Mouse (Mus musculus) splenic B cell, adult 2 months (primary cell): ENCODE results near the gene Nhlrc1.

Source experiments
- DNase-seq: peaks from one replicate; pipeline ENCODE4 v3.0.0-alpha.2; 2011; ENCODE audit warnings: low read depth, low spot score
- H3K27me3 ChIP-seq: 2 replicates; pipeline ENCODE4 v1.6.1; 2012; ENCODE audit warnings: mild to moderate bottlenecking, low read length, moderate library complexity, mixed read lengths; ENCODE audit not compliant: control insufficient read depth, poor library complexity, insufficient read depth, severe bottlenecking
- H3K36me3 ChIP-seq: 2 replicates; pipeline ENCODE4 v1.6.1; 2012; ENCODE audit warnings: mild to moderate bottlenecking, low read length, moderate library complexity, mixed read lengths; ENCODE audit not compliant: control insufficient read depth, poor library complexity, insufficient read depth, severe bottlenecking

Gene Nhlrc1

DNA sequence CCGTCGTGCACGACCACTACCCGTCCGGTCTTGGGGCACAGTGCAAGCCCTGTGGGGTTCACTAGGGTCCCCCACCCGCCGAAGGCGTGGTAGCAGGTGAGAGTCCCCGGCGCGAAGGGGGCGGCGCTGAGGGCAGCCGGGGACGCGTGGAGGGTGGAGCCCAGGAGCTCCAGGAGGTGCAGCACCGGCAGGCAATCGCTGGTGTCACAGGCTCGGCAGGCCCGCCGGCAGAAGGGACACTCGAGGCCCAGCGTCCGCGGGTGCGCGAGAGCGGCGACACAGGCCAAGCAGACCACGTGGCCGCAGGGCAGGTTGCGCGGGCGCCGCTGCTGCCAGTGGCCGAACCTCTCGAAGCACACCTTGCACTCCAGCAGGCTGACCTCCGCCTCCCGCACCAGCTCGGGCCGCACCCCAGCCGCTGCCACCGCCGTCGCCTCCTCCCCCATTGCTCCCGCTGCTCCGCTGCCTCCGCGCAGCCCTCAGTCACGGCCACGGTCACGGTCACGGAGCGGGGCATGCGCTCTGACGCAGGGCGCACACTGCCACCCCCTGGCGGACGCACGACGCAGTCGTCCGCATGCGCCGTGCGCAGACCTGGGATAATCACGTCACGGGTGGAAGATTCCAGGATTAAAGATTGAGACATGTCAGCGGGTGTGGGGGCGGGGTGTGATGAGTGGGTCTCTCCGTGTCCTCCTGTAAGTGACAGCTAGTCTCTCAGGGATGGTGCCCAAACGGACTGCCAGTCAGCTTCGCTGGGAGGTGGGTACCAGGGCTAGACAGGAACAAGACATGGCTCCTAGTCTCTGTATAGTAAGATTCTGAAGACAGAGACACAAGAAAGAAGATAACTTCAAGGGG is at the start of gene Nhlrc1:
TSS of gene Nhlrc1 (minus strand) at position 517 of the 861 bp plus-strand sequence.
- DNase-seq, result peak; percentile 73

DNA sequence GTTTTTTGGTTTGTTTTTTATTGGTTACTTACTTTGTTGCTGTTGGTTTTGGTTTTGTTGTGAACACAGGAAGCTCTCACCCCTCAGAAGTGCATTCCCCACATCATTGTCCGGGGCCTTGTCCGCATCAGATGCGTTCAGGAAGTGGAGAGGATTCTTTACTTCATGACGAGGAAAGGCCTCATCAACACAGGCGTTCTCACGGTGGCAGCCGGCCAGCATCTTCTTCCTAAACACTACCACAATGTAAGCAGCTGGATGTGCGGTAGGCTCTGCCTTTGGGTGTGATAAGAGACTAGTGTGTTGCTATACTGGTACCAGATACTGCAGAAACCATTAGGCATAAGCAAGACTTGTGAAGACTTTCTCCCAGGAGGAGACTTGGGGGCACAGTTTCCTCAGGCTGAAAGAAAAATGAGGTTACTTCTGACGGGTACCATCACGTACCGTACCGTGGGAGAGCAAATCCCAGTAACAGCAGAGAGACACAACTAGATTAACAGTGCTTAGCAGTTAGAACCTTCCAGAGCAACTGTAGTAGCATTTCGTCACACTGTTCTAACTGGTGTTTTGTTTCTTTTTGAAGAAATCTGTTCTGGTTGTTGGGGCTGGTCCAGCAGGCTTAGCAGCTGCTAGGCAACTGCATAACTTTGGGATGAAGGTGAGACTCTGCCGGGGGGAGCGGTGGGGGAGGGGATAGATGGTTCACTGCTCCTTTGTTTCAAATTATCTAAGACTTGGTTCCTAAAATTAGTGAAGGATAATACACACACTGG is 49.5 kb upstream of the Nhlrc1 start:
- Histone ChIP-seq H3K27me3 (no peaks in the 10 kb centered on the region), H3K36me3 (peaks cover 5% of the 10 kb centered on the region; the same call in 1 of the 2 replicates)
- DNase-seq, result no peak

More for the DNA sequence above, at the start of gene Nhlrc1:
- no peaks in the 10 kb centered on the region for H3K36me3 ChIP-seq
- no peaks in the 10 kb centered on the region for H3K27me3 ChIP-seq

DNA sequence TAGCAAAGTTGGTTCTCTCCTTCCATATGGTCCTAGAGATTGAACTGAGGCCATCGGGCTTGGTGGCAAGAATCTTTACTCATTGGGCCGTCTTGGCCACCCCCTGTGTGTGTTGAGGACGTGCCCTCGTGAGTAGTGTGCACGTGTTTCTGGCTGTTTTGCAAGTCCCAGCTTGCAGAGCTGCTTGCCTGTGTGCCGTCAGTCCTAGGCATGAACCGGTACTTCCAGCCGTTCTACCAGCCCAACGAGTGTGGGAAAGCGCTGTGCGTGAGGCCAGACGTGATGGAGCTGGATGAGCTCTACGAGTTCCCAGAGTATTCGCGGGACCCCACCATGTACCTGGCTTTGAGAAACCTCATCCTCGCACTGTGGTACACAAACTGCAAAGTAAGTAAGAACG is 48.1 kb upstream of the Nhlrc1 start:
- no peak for DNase-seq
- peaks cover 7% of the 10 kb centered on the region; the same call in 1 of the 2 replicates for H3K36me3 ChIP-seq
- no peaks in the 10 kb centered on the region for H3K27me3 ChIP-seq

DNA sequence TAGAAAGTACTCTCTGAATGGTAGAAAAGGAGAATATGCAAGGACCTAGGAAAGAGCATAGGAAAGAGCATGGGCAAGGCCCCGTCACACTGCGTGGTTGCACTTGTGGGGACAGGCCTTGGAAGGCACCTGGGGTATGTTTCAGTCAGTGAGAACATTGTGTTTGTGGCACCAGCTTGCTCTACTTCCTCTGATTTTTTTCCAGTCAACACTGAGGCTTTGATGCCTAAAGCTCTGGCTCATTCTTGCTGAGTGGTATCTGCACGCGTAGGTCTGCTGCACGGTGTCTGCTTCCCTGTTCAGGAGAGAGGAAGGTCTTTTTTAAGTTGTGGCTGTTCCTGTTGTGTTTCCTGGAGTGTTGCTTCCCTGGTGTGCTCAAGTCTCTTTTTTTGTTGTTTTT is 42.1 kb upstream of the Nhlrc1 start:
- Histone ChIP-seq H3K36me3 (peaks cover 4% of the 10 kb centered on the region), H3K27me3 (no peaks in the 10 kb centered on the region)
- DNase-seq, result no peak

DNA sequence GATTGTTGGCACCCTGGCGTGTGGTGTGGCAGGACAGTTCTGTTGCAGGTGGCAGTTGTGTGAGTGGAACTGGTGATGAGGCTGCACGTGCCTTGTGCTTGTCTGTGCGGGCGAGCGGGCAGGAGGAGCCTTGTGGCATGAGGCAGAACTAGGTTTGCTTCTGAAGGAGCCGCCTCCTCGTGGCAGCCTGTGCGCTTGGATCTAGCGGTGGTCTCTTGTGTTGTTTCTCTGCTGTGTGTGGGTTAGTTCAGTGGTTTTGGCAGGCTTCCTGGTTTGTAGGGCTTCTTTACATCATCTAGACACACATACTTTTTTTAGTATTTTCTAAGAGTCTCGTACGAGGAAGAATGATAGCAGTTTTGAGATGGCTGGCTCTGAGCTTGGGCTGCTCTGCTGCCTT is 41.5 kb upstream of the Nhlrc1 start:
- DNase-seq, result peak; percentile 12
- Histone ChIP-seq H3K27me3 (no peaks in the 10 kb centered on the region), H3K36me3 (peaks cover 5% of the 10 kb centered on the region)

DNA sequence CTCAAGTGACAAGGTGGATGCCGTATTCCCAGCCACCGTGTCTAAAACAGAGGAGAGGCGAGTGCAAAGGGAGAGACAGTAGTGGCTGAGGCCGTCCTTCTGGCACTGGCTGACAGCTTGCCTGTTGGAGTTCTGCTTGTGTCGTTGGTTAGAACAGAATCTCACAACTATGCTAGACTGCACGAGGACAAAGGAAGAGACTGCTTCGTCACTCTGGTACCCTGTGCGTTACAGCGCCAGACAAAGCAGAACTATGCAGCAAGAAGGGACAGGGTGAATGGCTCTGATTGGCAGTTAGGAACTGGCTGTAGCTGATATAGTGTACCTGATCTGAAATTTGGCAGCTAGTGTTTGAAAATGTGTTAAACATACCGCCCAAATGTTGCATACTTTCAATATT is 39.3 kb upstream of the Nhlrc1 start:
- H3K27me3 ChIP-seq, result no peaks in the 10 kb centered on the region
- no peak for DNase-seq
- H3K36me3 ChIP-seq, result peaks cover 6% of the 10 kb centered on the region

DNA sequence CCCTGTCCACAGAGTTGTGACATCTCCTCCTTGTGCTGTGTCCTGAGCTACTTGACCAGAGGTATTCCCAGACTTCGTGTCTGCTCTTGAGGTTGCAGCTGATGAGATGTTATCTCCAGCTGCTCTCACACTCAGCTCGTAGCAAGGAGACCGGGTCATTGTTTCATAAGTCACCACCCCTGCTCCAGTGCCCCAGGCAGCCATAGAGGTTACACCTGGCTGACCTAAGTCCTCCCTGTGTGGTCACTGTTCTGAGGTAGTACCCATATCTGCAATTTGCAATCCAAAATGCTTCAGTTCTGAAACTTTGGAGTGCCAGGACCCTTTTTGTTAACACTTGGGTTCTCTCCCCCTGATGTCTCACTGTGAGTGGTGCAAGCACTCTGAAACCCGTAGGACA is 35.4 kb upstream of the Nhlrc1 start:
- H3K27me3 ChIP-seq, result no peaks in the 10 kb centered on the region
- H3K36me3 ChIP-seq, result peaks cover 5% of the 10 kb centered on the region
- no peak for DNase-seq

DNA sequence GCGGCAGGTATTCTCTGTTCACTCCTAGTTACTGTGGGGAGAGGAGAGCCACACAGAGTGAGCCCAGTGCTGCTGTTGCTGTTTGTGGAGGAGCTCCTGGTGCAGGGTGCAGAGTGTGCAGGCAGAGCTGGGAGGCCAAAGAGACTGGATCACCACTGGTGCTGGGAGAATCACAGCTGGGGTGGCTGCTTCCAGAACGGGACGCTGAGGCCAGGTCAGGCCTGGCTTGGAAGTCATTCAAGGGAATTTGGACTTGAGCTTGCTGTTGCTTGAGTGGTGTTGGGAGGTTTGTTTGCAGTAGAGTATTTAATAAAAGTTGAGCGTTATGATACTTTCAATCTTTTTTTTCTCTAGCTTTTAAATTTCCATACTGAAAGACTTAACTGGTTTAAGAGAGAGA is 33.3 kb upstream of the Nhlrc1 start:
- Histone ChIP-seq H3K27me3 (no peaks in the 10 kb centered on the region; the same call in 1 of the 2 replicates), H3K36me3 (peaks cover 5% of the 10 kb centered on the region)
- DNase-seq, result no peak

DNA sequence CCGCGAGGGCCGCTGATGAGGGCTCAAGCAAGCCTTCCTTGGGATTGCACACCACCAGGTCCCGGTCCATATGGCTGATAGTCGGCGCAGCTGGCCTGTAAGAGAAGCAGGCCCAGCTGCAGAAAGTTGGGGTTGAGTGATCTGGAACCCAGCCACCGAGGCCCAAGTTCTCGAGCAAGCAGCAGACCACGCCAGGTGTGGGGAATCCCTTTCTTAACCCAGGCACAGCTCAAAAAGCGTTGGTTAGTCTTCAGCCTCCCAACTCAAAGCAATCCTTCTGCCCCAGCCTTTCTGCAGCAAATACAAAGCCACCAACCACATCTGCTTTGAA is 29.9 kb upstream of the Nhlrc1 start, which contains the start of gene Tpmt:
TSS of gene Tpmt (minus strand) at position 121 of the 331 bp plus-strand sequence.
- Histone ChIP-seq H3K27me3 (no peaks in the 10 kb centered on the region; the same call in 1 of the 2 replicates), H3K36me3 (peaks cover 3% of the 10 kb centered on the region)
- DNase-seq, result peak; percentile 49

DNA sequence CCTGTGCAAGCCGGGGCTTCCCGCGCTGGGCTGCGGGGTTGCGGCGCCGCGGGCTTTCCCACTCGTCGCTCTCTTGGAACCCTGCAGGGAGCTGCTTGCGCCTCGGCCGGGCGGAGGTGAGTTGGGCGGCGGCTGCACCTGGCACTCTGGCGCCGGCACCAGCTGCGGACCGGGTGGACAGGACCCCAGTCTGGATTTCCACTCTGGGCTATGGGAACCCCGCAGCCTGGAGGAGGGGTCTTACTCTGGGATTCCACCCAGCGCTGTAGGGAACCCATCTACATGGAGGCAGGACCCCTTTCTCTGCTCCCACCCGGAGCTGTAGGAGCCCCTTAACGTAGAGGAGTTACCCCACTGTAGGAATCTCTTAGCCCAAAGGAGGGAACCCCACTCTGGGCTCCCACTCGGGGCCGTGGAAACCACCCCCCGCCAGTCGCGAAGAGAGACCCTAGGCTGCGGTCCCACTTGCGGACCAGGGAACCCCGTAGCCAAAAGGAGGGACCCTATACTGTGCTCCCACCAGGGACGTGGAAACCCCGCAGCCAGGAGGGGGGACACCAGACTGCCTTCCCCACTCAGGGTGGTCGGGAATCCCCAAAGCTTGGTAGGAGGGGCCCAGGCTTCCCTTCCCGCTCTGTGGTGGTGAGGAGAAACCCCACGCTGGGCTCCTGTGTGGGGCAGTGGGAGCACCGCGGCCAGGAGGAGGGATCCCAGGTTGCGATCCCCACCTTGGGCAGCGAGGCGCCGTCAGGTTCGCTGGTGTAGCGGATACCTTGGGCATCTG is 29.4 kb upstream of the Nhlrc1 start:
- H3K36me3 ChIP-seq, result peaks cover 1% of the 10 kb centered on the region
- H3K27me3 ChIP-seq, result no peaks in the 10 kb centered on the region; the same call in 1 of the 2 replicates
- no peak for DNase-seq

DNA sequence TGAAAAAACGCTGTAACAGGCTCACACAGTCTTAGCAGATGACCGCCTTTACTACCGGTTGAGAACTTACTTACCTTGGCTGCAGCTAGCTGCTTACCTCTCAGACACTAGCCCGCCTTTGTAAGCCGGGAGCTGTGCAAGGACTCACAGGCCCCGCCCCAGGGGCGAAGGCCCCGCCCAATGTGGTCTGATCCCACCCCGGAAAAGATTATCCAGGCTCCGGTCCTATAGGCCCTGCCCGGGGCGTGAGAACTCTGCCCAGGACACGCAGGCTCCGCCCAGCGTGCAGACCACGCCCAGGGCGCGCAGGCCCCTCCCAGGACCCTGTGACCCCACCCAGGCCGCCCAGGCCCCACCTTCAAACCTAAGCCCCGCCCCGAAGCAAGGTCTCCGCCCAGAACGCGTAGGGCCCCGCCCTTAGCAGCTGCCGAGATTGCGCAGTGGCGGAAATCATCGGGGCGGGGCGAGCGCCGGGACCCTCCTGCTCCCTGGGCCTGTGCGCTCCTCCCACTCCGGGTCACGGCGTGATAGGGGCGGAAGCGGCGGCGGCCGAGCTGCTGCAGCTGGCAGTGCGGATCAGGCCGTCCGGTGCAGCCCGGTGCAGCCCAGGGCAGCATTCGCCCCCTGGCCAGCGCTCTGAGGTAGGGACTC is 28.5 kb upstream of the Nhlrc1 start, which contains the start of gene Kdm1b:
TSS of gene Kdm1b (plus strand) at position 470 of the 651 bp plus-strand sequence.
- Histone ChIP-seq H3K36me3 (no peaks in the 10 kb centered on the region), H3K27me3 (no peaks in the 10 kb centered on the region; the same call in 1 of the 2 replicates)
- DNase-seq, result peak; percentile 98

DNA sequence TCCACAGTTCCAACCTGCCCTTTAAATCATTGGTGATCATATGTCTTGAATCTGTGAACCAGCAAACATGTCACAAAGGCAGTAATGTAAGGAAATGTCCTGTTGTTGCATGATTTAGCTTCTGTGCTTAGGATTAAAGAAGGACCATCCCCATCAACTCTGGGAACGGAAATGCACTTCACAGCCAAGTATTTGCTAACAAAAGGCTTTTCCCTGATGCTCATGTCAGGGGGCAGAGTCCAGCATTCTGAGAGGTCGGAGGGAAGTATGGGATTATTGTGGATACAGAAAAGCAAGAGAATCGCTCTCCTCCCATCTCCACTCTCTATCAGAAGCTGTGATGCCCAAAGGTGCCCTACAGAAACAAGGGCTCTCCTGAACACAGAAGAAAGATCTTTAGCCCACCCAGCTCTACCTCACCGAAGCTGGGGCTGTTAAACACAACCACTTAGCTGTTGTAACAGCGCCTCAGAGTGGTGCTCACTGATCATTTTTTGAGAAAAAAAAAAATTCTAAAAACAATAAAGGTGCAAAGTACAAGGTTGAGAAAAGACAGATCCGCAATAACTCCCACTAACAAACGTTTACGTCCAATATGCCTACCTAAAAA is 27.5 kb upstream of the Nhlrc1 start:
- no peaks in the 10 kb centered on the region; the same call in 1 of the 2 replicates for H3K27me3 ChIP-seq
- no peak for DNase-seq

DNA sequence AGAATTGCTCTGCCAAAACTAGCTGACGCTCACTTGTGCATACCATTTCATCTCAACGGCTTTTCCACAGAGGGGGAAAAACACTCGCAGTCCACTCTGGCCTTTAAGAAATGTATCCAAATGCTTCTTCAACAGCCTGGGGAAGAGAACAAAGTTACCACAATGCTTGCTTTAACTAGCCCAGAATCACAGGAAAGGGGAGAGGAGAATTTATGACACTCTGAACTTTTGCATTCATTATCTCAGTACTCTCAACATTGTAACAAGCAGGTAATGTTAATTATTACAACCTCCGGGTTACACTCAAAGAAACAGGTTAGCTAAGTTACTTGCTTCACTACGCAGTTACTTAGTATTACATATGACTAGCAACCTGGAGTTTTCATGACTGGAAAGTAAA is 25.4 kb upstream of the Nhlrc1 start:
- Histone ChIP-seq H3K27me3 (no peaks in the 10 kb centered on the region; the same call in 1 of the 2 replicates), H3K36me3 (no peaks in the 10 kb centered on the region)
- DNase-seq, result no peak

More for the DNA sequence above, 27.5 kb upstream of the Nhlrc1 start:
- H3K36me3 ChIP-seq, result no peaks in the 10 kb centered on the region

DNA sequence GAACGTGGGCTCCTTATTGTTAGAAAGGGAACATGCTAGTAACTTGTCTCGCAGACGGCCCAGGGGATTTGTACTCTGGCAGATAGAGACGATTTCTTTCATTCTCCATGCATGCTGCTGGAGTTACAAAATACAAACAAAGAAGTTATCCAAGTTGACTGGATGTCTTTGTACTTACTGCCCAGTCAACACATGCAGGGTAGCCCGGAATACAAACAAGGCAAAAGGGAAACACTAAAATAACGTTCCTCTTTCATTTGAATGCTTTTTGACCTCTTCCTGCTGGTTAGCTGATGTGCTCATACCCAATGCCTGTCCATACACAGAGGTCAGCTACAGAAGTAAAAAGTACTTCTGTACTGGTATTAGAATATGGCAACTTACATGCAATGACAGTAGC is 23.3 kb upstream of the Nhlrc1 start:
- no peak for DNase-seq
- H3K36me3 ChIP-seq, result no peaks in the 10 kb centered on the region
- no peaks in the 10 kb centered on the region for H3K27me3 ChIP-seq
